Mouse (Mus musculus) urinary bladder, postnatal 10 days (tissue): ENCODE measurements around the gene Dnm3.

ENCODE experiments used
- DNase-seq: peaks from one replicate; pipeline ENCODE4 v3.0.0; 2022; ENCODE audit warnings: low spot score

Dnm3 gene

GRCm38 (mm10) chr1:162209010-162209409 is 268.8 kb downstream of the Dnm3 start:
- no peak for DNase-seq

- DNase-seq = no peak
These were observed 270.2 kb downstream of the Dnm3 start for GRCm38 (mm10) chr1:162207708-162208043.

- no peak for DNase-seq
These were observed 270.7 kb downstream of the Dnm3 start for GRCm38 (mm10) chr1:162206998-162207707.

GRCm38 (mm10) chr1:162202465-162203348 is 275.1 kb downstream of the Dnm3 start:
- DNase-seq = no peak

DNA sequence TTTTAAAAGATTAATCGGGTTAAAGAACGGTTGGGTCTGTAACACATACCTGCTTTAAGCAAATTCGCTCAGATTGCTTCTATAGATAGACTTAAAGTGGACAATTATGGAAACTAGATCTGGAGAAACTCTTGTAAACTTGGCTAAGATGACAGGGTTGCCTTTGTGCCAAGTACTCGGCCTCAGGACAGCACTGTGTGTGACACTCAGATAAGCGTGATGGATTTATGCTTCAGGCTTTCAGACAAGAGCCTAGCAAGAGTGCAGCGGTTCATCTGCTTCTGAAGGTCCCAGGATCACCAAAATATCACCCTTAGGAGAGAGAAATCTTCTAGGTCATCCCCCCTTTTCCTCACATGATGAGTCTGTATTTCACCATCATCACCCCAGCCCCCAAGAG is 277.4 kb downstream of the Dnm3 start:
- no peak for DNase-seq

- no peak for DNase-seq
These were observed 280.8 kb downstream of the Dnm3 start for GRCm38 (mm10) chr1:162196812-162197680.

- no peak for DNase-seq
These were observed 289.1 kb downstream of the Dnm3 start for GRCm38 (mm10) chr1:162188744-162189143.

- no peak for DNase-seq
These were observed 290.3 kb downstream of the Dnm3 start for GRCm38 (mm10) chr1:162187352-162188120.

- DNase-seq = no peak
These were observed 291.1 kb downstream of the Dnm3 start for GRCm38 (mm10) chr1:162186470-162187351.

GRCm38 (mm10) chr1:162184003-162184748 is 293.7 kb downstream of the Dnm3 start:
- no peak for DNase-seq

GRCm38 (mm10) chr1:162183438-162183837 is 294.4 kb downstream of the Dnm3 start:
- DNase-seq = no peak

DNA sequence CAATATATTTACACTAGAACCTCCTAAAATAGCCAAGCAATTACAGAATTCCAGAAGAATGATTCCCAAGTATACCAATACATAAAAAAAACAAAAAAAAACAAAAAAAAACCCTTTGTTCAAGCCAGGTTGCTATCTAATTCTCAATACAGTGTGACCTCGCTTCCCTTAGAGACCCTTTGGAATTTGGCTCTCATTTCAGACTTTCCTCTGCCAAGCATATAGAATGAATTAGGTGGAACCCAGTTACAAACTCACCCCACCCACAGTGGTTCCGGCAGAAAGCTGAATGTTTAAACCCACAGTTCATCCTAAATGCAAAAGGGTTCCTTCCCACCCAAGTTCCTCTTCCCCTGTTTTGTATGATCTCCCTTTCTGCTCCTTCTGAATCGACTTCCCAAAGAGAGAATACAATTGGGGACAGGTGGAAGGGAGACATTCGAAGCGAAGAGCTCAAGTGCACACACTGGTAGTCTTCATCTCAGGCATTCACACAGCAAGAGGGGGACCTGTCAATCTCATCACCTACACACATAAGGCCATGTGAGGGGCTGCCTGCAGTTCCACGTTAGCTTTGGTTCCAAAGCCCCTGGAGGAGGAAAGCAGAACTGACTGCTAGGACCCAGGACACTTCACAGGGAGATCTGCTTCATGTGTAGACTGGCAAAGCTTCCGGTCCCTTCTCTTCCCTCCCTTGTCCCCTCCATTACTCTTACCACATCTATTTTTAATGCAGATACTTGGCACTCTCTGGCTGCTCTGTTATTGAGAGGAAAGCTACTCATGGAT is 296.5 kb downstream of the Dnm3 start:
- DNase-seq = no peak

DNA sequence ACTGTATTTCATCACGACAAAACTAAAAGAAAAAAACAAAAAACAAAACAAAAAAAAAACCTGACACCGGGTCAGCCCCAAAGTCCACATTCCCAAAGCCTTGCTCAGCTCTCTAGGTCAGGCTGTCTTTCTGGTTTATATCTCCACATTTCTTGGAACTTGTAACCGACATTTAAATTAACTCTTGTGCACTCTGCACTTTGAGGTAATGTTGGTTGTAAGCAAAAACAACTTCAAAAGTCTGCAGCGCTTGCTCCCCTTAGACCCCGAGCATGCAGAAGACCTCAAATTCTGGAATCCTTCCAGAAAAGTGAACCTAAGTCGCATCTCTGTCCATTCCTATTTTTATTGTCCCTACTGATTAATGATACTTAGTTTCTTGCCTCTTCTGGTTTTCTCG is 297.4 kb downstream of the Dnm3 start:
- no peak for DNase-seq

DNA sequence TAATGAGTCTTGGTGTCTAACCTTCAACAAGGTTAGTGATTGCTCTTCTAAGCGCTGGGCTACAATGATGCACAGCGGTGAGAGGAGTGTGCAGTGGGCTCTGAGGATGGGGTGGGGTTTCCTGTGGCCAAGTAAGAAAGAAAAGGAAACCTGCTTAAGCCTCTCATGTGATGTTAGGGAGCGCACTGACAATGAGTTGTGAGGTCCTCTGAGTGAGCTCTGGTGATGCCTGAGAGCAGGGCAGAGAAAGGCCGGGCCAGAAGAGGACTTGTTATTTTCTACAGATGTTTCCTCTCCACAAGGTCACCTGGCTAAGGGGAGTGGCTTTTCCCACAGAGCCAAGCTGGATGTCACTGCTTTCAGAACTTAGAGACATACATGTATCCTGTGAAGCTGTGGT is 298.4 kb downstream of the Dnm3 start:
- no peak for DNase-seq

DNA sequence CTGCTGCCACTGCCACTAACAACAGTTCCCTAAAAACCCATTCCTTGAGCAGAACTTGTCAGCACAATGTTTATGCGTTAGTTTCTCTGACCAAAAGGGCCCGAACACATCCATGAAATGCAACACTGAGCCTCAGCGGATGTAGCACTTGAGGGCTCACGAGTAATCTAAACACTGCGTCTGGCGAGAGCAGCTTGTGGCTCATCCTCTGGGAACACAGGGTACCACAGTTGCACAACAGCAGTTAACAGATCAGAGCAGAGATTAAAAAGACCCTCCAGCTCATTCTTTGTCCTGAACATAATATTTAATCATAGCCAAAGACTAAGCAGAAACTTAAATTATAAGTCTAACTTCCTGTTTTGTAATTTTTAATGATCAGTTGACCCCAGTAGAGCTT is 305.0 kb downstream of the Dnm3 start:
- DNase-seq = no peak

DNA sequence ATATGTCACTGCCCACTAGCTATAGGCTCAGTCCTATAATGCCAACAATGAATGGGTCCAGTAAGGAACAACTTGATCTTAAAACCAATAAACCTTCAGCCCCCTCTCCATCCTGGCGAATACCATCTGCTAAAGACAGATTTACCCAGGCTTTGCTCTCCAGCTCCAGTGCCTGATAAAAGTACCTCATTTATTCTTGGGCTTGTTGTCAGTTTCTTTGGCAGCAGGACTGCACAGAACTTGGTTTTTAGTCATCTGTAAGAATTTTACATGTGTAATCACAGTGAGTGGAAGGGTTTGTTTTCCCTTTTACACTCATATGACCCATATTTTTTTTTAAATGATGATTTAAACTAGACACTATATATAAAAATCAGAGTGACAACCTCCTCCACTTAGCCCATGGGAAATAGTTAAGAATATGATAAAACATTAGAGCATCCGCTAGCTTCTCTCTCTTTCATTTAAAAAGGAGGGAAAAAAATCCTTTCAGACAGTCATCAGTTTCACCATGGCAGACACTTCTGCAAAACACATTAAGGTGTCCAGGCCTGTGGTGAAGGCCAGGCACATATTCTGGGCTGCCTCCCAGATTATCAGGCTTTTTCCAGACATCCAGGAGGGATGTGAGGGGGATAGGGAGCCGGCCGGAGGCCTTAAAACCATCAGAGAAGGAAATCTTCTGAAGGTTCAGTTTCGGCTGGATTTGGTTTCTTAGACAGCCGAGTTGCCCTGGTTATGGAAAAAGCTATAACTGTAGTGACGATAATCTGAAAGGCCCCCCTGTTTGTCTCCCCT is 313.9 kb downstream of the Dnm3 start:
- DNase-seq = no peak

DNA sequence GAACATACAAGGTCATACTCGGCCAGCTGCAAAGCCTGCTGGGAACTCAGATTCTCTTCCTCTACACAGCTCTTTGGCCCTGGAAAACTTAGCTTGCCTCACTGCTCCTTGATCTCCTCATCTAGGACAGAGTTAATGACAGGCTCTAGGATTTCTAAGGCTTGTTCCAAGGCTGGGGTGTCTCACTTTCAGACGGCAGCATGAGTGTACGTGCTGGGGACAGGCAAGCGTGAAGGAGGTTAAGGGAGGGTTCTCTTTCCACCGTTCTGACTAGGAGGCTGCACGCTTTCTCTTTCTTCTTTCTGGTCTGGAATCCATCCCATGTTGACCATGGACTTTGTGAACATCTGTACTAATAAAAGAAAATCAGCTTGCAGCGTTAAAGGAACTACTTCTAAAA is 315.2 kb downstream of the Dnm3 start:
- no peak for DNase-seq

DNA sequence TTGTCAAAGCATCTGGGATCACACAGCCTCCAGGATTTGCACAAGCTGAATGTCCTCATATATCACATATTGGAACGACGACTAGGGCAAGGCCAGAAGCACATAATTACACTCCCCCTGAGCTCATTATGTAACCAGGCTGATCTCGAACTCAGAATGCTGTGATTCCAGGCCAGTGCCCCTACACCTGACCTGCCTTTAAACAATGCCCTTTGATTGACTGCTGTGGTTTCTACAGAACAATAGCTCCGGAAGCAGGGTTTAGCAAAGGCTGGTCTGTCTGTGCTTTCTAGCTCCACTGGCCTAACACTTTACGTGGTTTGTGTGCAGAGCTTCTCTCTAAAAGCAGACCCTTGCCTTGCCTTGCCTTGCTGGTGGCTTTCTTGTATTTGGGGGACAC is 315.6 kb downstream of the Dnm3 start:
- DNase-seq = no peak
